Mouse (Mus musculus) heart, embryonic 15.5 days (tissue): ENCODE data around the gene Gpatch11. TPM values are rescaled to one million over a fixed set of nuclear protein-coding genes. Genes with fewer than 3 reads are reported as not detected.
"Not testable (repeated sequence)": the region's sequence is repeated elsewhere in the genome, so short reads cannot be mapped to it uniquely, and the experiment has no call there.

ENCODE experiments used
- ATAC-seq: fragments of 200-750 bp; cut with Nextera tagmentation; replicated peaks from 2 replicates; pipeline ENCODE4 v1.8.0; 2017; ENCODE audit warnings: low read depth, moderate TSS enrichment; ENCODE audit not compliant: insufficient number of reproducible peaks, insufficient read depth, low FRiP score
- H3K27ac ChIP-seq: fragments of 300-500 bp; sonication (generic); 2 replicates; pipeline ENCODE4 v1.5.1; 2015; ENCODE audit warnings: mild to moderate bottlenecking, inconsistent platforms
- H3K27me3 ChIP-seq: fragments of 300-500 bp; sonication (generic); 2 replicates; pipeline ENCODE4 v1.6.1; 2015; ENCODE audit warnings: inconsistent platforms
- H3K36me3 ChIP-seq: fragments of 300-500 bp; sonication (generic); 2 replicates; pipeline ENCODE4 v1.6.1; 2015; ENCODE audit warnings: mild to moderate bottlenecking, inconsistent platforms
- H3K4me1 ChIP-seq: fragments of 300-500 bp; sonication (generic); replicated peaks from 2 replicates; pipeline ENCODE4 v1.6.1; 2015; ENCODE audit warnings: inconsistent platforms
- H3K4me2 ChIP-seq: fragments of 300-500 bp; sonication (generic); 2 replicates; pipeline ENCODE4 v1.6.1; 2015; ENCODE audit warnings: inconsistent platforms, mild to moderate bottlenecking, moderate library complexity
- H3K4me3 ChIP-seq: fragments of 300-500 bp; sonication (generic); 2 replicates; pipeline ENCODE4 v1.5.1; 2015; ENCODE audit warnings: mild to moderate bottlenecking, inconsistent platforms
- H3K9ac ChIP-seq: fragments of 300-500 bp; sonication (generic); 2 replicates; pipeline ENCODE4 v1.6.1; 2015; ENCODE audit warnings: mild to moderate bottlenecking, inconsistent platforms
- H3K9me3 ChIP-seq: fragments of 300-500 bp; sonication (generic); replicated peaks from 2 replicates; pipeline ENCODE4 v1.6.1; 2016; ENCODE audit warnings: inconsistent platforms
- WGBS: fragments of 180-500 bp; shearing (Covaris S2); methylation state at CpG from one replicate; pipeline ENCODE4 v1.1.7; 2015; ENCODE audit warnings: mixed read lengths; 5-methylcytosine and 5-hydroxymethylcytosine counted together
- polyA plus RNA-seq: library from polyadenylated mRNA; unstranded; fragments of >200 nt; fragmentation: Nextera tagmentation; extraction: Ambion mirVana; gene quantifications from 2 replicates; pipeline ENCODE4 v1.2.1, GENCODE M21; 2015

The Gpatch11 gene
- 36.8 and 39.5 TPM in 2 replicates for polyA plus RNA-seq

DNA sequence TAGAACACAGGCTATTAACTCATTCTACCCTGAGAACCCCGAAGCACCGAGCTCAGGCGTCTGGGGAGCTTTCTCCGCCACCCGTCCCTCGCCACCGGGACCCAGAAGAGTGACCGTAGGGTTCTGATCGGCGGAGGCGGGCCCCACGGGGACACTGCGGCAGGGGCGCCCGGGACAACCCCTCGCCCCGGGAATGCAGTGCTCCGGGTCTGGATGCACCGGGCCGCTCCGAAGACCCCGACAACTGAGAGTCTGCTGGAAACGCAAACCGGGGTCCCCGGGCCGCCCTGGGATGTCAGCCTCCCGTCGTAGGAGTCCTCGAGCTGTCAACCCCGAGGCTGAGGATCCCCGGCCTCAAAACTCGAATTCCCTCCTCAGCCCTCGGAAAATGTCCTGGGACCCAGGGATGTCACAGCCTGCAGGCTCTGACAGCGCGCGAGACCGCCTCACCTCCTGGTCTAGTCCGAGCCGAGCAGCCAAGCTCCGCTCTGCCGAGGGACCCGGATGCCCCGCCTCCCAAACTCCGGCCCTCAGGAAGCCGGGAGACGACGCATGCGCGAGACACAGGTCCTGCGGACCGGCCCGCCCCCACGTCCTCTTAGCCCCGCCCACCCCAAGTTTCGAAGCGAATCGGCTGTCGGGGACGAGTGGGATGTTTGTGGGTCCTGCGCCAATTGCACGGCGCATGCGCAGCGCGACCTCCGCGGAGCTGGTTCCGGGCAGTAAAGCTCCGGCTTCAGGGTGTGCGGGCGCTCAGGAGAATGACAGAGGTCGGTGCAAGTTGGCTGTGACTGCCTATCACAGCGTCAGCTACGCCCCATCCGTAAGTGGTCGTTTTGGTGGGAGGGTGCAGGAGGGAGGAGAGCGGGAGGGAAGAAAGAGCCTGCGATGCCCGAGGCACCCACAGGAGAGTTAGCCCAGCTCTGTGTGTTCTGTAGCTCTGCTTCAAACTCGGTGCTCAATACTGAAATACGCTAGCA, at the start of gene Gpatch11, which contains the start of gene Heatr5b:
Gpatch11 (plus strand) TSS at position 712 of the 980 bp plus-strand sequence.
Heatr5b (minus strand) TSS at position 509 of the 980 bp plus-strand sequence.
- Histone ChIP-seq H3K27ac (peak within 1 kb of the TSS; percentile 93), H3K27me3 (no peaks in the 10 kb centered on the region), H3K9ac (peak within 1 kb of the TSS; percentile 96), H3K4me2 (peak within 1 kb of the TSS; percentile 92), H3K9me3 (no peaks in the 10 kb centered on the region), H3K4me1 (peaks cover 8% of the 10 kb centered on the region), H3K36me3 (peaks cover 12% of the 10 kb centered on the region), H3K4me3 (peak within 1 kb of the TSS; percentile 98)
- ATAC-seq: peak; percentile 97
- under 1% methylated on average over 81 of the region's 81 CpGs for WGBS

- not testable (repeated sequence) for H3K4me2 ChIP-seq, ATAC-seq, H3K4me3 ChIP-seq, H3K9ac ChIP-seq, H3K9me3 ChIP-seq, H3K27me3 ChIP-seq, H3K27ac ChIP-seq
- Histone ChIP-seq H3K36me3 (peaks cover 16% of the 10 kb centered on the region), H3K4me1 (peaks cover 13% of the 10 kb centered on the region)
- 75% methylated on average over 3 of the region's 3 CpGs for WGBS
Measured at GRCm38 (mm10) chr17:78788273-78788672, 47.1 kb upstream of the Gpatch11 start.

DNA sequence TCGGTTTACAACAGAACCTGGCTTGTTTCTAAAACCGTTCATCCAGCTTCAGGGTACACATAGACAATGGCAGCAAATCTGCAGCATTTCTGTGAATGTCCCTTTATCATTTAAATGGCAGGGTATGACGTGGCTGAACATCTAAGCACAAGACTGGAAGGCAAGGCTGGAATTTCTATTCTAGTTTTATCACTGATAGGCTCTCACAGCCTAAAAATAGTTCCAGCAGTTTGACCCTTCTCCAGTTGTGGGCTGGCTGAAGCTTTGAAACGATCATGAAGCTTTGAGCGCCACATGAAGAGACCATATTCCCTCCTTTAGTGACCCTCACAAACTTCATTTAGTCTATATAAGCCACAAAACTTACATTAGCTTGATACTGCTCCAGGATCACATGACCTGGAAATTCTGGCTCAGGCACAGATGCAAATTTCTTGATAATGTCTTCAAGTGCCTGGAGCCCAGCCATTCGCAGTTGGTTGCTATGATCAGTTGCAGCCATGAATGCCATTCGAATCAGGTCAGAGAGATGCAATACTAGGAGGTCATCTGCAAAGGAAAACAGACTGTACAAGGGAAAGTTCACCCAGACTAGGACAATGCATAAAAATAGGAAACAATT, 44.2 kb upstream of the Gpatch11 start:
- Histone ChIP-seq H3K4me1 (peaks cover 16% of the 10 kb centered on the region), H3K9me3 (no peaks in the 10 kb centered on the region), H3K4me3 (no peak overlapping the region), H3K27me3 (no peaks in the 10 kb centered on the region), H3K27ac (peak overlapping the region; percentile 94), H3K9ac (no peak overlapping the region), H3K4me2 (no peak overlapping the region), H3K36me3 (peaks cover 28% of the 10 kb centered on the region)
- ATAC-seq: peak; percentile 93
- 32% methylated on average over 7 of the region's 7 CpGs for WGBS

- H3K4me1 ChIP-seq: peaks cover 16% of the 10 kb centered on the region
- no peak; the same call in 1 of the 2 replicates for ATAC-seq
- WGBS: 59% methylated on average over 3 of the region's 3 CpGs
- H3K4me3 ChIP-seq: no peak overlapping the region
- 0 out of 2 replicates have a peak overlapping the region, but pooled peaks have one; percentile 9 for H3K4me2 ChIP-seq
- H3K27me3 ChIP-seq: no peaks in the 10 kb centered on the region
- no peak overlapping the region for H3K9ac ChIP-seq
- peak overlapping the region; percentile 94 for H3K27ac ChIP-seq
- H3K36me3 ChIP-seq: peaks cover 31% of the 10 kb centered on the region
- H3K9me3 ChIP-seq: no peaks in the 10 kb centered on the region
Measured at GRCm38 (mm10) chr17:78791690-78792070, 43.7 kb upstream of the Gpatch11 start.

GRCm38 (mm10) chr17:78792122-78792521, 43.2 kb upstream of the Gpatch11 start:
- Histone ChIP-seq H3K36me3 (peaks cover 31% of the 10 kb centered on the region), H3K9ac (no peak overlapping the region), H3K9me3 (no peaks in the 10 kb centered on the region), H3K27me3 (no peaks in the 10 kb centered on the region), H3K27ac (peak overlapping the region; percentile 94), H3K4me3 (no peak overlapping the region), H3K4me2 (0 out of 2 replicates have a peak overlapping the region, but pooled peaks have one; percentile 9), H3K4me1 (peaks cover 16% of the 10 kb centered on the region)
- no peak for ATAC-seq
- 68% methylated on average over 3 of the region's 3 CpGs for WGBS

GRCm38 (mm10) chr17:78794390-78794789, 41.0 kb upstream of the Gpatch11 start:
- 73% methylated on average over 5 of the region's 5 CpGs for WGBS
- peaks cover 23% of the 10 kb centered on the region for H3K36me3 ChIP-seq
- ATAC-seq: no peak
- H3K9me3 ChIP-seq: no peaks in the 10 kb centered on the region
- no peak overlapping the region for H3K9ac ChIP-seq
- no peak overlapping the region for H3K4me2 ChIP-seq
- no peak overlapping the region for H3K27ac ChIP-seq
- H3K4me1 ChIP-seq: peaks cover 16% of the 10 kb centered on the region
- H3K4me3 ChIP-seq: no peak overlapping the region
- no peaks in the 10 kb centered on the region for H3K27me3 ChIP-seq

DNA sequence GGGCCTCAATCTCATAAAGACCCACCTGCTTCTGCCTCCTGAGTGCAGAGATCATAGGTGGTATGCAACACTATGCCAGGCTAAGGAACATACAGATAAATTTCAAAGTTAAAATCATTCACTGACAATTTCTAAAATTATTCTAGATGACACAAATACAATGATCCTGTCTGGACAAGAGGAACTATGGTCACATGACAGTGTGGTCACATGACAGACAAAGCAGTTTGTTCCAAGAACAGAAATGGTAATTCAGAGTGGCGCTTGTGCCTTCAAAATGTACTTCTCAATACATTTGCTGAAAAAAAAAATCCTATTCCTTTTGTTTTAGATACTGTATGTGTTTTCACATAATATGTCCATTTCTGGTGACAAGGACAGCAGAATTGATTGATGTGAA, 38.1 kb upstream of the Gpatch11 start:
- no peak overlapping the region for H3K4me2 ChIP-seq
- no peak for ATAC-seq
- H3K27ac ChIP-seq: no peak overlapping the region
- H3K36me3 ChIP-seq: peaks cover 43% of the 10 kb centered on the region
- H3K4me3 ChIP-seq: no peak overlapping the region
- WGBS: 98% methylated on average over 1 of the region's 1 CpGs
- H3K4me1 ChIP-seq: peaks cover 9% of the 10 kb centered on the region
- H3K27me3 ChIP-seq: no peaks in the 10 kb centered on the region
- H3K9ac ChIP-seq: no peak overlapping the region
- H3K9me3 ChIP-seq: no peaks in the 10 kb centered on the region

GRCm38 (mm10) chr17:78809019-78809418, 26.3 kb upstream of the Gpatch11 start:
- Histone ChIP-seq H3K27ac (no peak overlapping the region), H3K9ac (no peak overlapping the region), H3K9me3 (no peaks in the 10 kb centered on the region), H3K36me3 (peaks cover 35% of the 10 kb centered on the region), H3K27me3 (no peaks in the 10 kb centered on the region), H3K4me3 (no peak overlapping the region), H3K4me1 (no peaks in the 10 kb centered on the region), H3K4me2 (no peak overlapping the region)
- no peak; the same call in 1 of the 2 replicates for ATAC-seq

DNA sequence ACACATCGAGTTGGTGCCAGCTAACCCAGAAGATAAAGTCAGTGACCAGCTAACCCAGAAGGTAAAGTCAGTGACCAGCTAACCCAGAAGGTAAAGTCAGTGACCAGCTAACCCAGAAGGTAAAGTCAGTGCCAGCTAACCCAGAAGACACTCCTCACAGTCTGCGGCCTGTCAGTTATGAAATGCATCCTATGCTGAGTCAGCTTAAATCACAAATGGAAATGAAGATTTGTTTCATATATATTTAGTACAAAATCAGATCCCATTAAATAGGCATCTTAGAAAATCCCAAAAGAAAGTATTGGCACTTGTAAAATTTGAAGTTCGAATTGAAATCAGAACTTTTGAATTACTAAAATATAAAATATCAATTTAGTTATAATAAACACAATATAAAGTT, 25.8 kb upstream of the Gpatch11 start:
- H3K27ac ChIP-seq: 0 out of 2 replicates have a peak overlapping the region, but pooled peaks have one; percentile 37

GRCm38 (mm10) chr17:78824346-78824745, 11.0 kb upstream of the Gpatch11 start:
- 45% methylated on average over 13 of the region's 13 CpGs for WGBS
- peak overlapping the region; percentile 17; the same call in 1 of the 2 replicates for H3K9ac ChIP-seq
- peaks cover 64% of the 10 kb centered on the region for H3K36me3 ChIP-seq

More for the DNA sequence above, 25.8 kb upstream of the Gpatch11 start:
- 86% methylated on average over 3 of the region's 3 CpGs for WGBS
- Histone ChIP-seq H3K4me2 (no peak overlapping the region), H3K36me3 (peaks cover 37% of the 10 kb centered on the region), H3K4me3 (no peak overlapping the region), H3K9ac (no peak overlapping the region), H3K27me3 (no peaks in the 10 kb centered on the region), H3K4me1 (no peaks in the 10 kb centered on the region), H3K9me3 (no peaks in the 10 kb centered on the region)
- no peak for ATAC-seq

GRCm38 (mm10) chr17:78836056-78836455, 689 bp downstream of the Gpatch11 start:
- Histone ChIP-seq H3K27me3 (no peaks in the 10 kb centered on the region), H3K9ac (peak overlapping the region; percentile 75), H3K4me2 (peak overlapping the region; percentile 92), H3K4me1 (peaks cover 8% of the 10 kb centered on the region), H3K27ac (peak overlapping the region; percentile 90), H3K9me3 (no peaks in the 10 kb centered on the region), H3K36me3 (peaks cover 13% of the 10 kb centered on the region), H3K4me3 (peak overlapping the region; percentile 98)
- ATAC-seq: no peak
- WGBS: 32% methylated on average over 2 of the region's 2 CpGs

More at GRCm38 (mm10) chr17:78824346-78824745, 11.0 kb upstream of the Gpatch11 start:
- no peak overlapping the region for H3K4me3 ChIP-seq
- H3K4me2 ChIP-seq: no peak overlapping the region
- no peak for ATAC-seq
- H3K27ac ChIP-seq: peak overlapping the region; percentile 45
- H3K9me3 ChIP-seq: no peaks in the 10 kb centered on the region
- no peaks in the 10 kb centered on the region for H3K27me3 ChIP-seq
- H3K4me1 ChIP-seq: peaks cover 7% of the 10 kb centered on the region; the same call in 1 of the 2 replicates
